19 mouse cellular contexts compared by ENCODE assay signal in genomic region chr11:93643006-93643405, GRCm38 (mm10).
DNase-seq lines count a peak whose midpoint lies in the region; ATAC-seq and TF ChIP-seq lines count a peak whose summit lies in the region.
"Had no signal": no experiment of that assay in that cellular context is flagged by ENCODE, and none has a peak within 500 bp of the region (broad histone marks: within the 10 kb centered on the region; RNA-seq: fewer than 3 reads in every experiment).

No protein-coding gene starts in this region.

- DNase-seq in cerebellum, postnatal 4 days (ENCODE audit: low spot score in 2 of 2), result no peak
- DNase-seq in cerebellum, adult 2 months, result peak; percentile 68 to 84
- DNase-seq in cerebellum, postnatal 10 days, result peak; percentile 72 to 73
- no peak for DNase-seq in T-cell, adult 2 months (ENCODE audit: low spot score)
- no peak for DNase-seq in gastrocnemius, postnatal 10 days
- no peak for DNase-seq in ovary, postnatal 14 days (ENCODE audit: low spot score)
- DNase-seq: adrenal gland, postnatal 14 days; B cell, adult 2 months; embryo, embryonic 11 days; gastrocnemius, postnatal 25 days; heart, postnatal 36 days; kidney, adult 2 months had no signal

- 8% methylated on average over 4 of the region's 4 CpGs for WGBS in cerebellum, adult 2 months

- no peak for TF ChIP-seq POLR2A in cerebellum, adult 2 months (IDR thresholded peaks at IDR 0.05; ENCODE audit: borderline replicate concordance, insufficient read depth, low read length)

- peak overlapping the region; percentile 93 for H3K27ac ChIP-seq in cerebellum, adult 2 months (ENCODE audit: insufficient read depth, low read length)
- H3K27ac ChIP-seq: embryonic facial prominence, embryonic 12.5 days; forebrain, embryonic 15.5 days; heart, embryonic 13.5 days; hindbrain, embryonic 15.5 days had no signal

- H3K4me1 ChIP-seq in cerebellum, adult 2 months (ENCODE audit: control insufficient read depth, insufficient read depth, low read length), result peaks cover 22% of the 10 kb centered on the region; the same call in 1 of the 2 replicates
- H3K4me1 ChIP-seq: embryonic facial prominence, embryonic 12.5 days had no signal

- TF ChIP-seq CTCF in cerebellum, adult 2 months (IDR thresholded peaks at IDR 0.05; ENCODE audit: borderline replicate concordance, insufficient read depth, low read depth, low read length), result no peak

- no peak overlapping the region for H3K4me3 ChIP-seq in cerebellum, adult 2 months (replicated peaks; ENCODE audit: insufficient read depth, low read depth, low read length)
- H3K4me3 ChIP-seq: embryonic facial prominence, embryonic 12.5 days; forebrain, embryonic 15.5 days; heart, embryonic 13.5 days; hindbrain, embryonic 15.5 days had no signal

- peak; percentile 78; the same call in 1 of the 2 replicates for ATAC-seq in cerebellum, adult (ENCODE audit: insufficient number of reproducible peaks, low FRiP score, low TSS enrichment)
- ATAC-seq: CD4-positive, CD25-positive, alpha-beta regulatory T cell, adult 4 months; forebrain, embryonic 15.5 days; intestine, embryonic 16.5 days had no signal

- no peaks in the 10 kb centered on the region for H3K27me3 ChIP-seq in cerebellum, adult 2 months (ENCODE audit: control insufficient read depth, insufficient read depth, low read length)
- H3K27me3 ChIP-seq: embryonic facial prominence, embryonic 12.5 days; forebrain, embryonic 15.5 days; heart, embryonic 13.5 days; hindbrain, embryonic 15.5 days had no signal

Comparison
In these comparisons a context has a peak if more than half of its experiments do, and no peak if none do; other contexts are left out.
1. DNase-seq: peak in cerebellum, adult 2 months (2 of 2) and cerebellum, postnatal 10 days (2 of 2); none in cerebellum, postnatal 4 days (0 of 2), T-cell, adult 2 months (single experiment), gastrocnemius, postnatal 10 days (single experiment) and ovary, postnatal 14 days (single experiment).